18 mouse cellular contexts compared by ENCODE assay signal in the genomic region with DNA sequence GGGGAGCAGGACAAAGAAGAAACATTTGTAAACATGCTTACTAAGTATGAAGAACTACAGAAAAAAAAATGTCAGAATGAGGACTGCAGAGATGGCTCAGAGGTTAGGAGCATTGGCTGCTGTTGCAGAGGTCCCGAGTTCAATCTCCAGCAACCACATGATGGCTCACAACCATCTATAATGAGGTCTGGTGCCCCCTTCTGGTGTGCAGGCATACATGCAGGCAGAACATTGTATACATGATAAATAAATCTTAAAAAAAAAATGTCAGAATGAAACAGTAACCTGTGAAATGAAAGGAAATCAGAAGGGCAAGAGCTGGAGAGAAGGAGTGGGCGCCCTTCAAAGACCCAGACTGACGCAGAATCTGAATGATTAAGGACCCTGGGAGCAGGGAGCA. TPM values are rescaled to one million over a fixed set of nuclear protein-coding genes. Genes with fewer than 3 reads are reported as not detected.
DNase-seq lines count a peak whose midpoint lies in the region; ATAC-seq and TF ChIP-seq lines count a peak whose summit lies in the region.
"Had no signal": no experiment of that assay in that cellular context is flagged by ENCODE, and none has a peak within 500 bp of the region (broad histone marks: within the 10 kb centered on the region; RNA-seq: fewer than 3 reads in every experiment).

No protein-coding gene starts in this region.

- H3K4me2 ChIP-seq in forebrain, postnatal 0 days (ENCODE audit: low read depth), result no peak overlapping the region
- no peak overlapping the region for H3K4me2 ChIP-seq in forebrain, embryonic 13.5 days
- H3K4me2 ChIP-seq: forebrain, embryonic 12.5 days; heart, embryonic 15.5 days; lung, embryonic 15.5 days; midbrain, embryonic 12.5 days had no signal

- H3K27me3 ChIP-seq in forebrain, postnatal 0 days (ENCODE audit: insufficient read depth, low read length), result no peaks in the 10 kb centered on the region
- H3K27me3 ChIP-seq in forebrain, embryonic 13.5 days, result no peaks in the 10 kb centered on the region
- H3K27me3 ChIP-seq: forebrain, embryonic 12.5 days; heart, embryonic 15.5 days; lung, embryonic 15.5 days; midbrain, embryonic 12.5 days had no signal

- H3K36me3 ChIP-seq in forebrain, postnatal 0 days (ENCODE audit: insufficient read depth), result no peaks in the 10 kb centered on the region
- H3K36me3 ChIP-seq in forebrain, embryonic 13.5 days (ENCODE audit: poor library complexity, severe bottlenecking), result peaks cover 2% of the 10 kb centered on the region; the same call in 1 of the 2 replicates
- H3K36me3 ChIP-seq: lung, embryonic 15.5 days had no signal

- no peaks in the 10 kb centered on the region for H3K9me3 ChIP-seq in forebrain, postnatal 0 days (ENCODE audit: low read length)
- H3K9me3 ChIP-seq in forebrain, embryonic 13.5 days (replicated peaks), result no peaks in the 10 kb centered on the region
- H3K9me3 ChIP-seq: forebrain, embryonic 12.5 days; heart, embryonic 15.5 days; lung, embryonic 15.5 days; midbrain, embryonic 12.5 days had no signal

- TF ChIP-seq CTCF in forebrain, postnatal 0 days (IDR thresholded peaks at IDR 0.05; ENCODE audit: low read depth), result 0 out of 2 replicates have a peak, but pooled peaks have one; percentile 25
- peak; percentile 62 for TF ChIP-seq CTCF in layer of hippocampus, adult 2 months (conservative IDR thresholded peaks at IDR 0.05)

- H3K4me1 ChIP-seq in forebrain, postnatal 0 days (ENCODE audit: insufficient read depth), result peaks cover 3% of the 10 kb centered on the region; the same call in 1 of the 2 replicates
- H3K4me1 ChIP-seq in forebrain, embryonic 13.5 days, result peaks cover 14% of the 10 kb centered on the region

- WGBS in forebrain, postnatal 0 days, result 94% methylated on average over 3 of the region's 3 CpGs
- 92% methylated on average over 3 of the region's 3 CpGs for WGBS in forebrain, embryonic 13.5 days

- no peak for DNase-seq in forebrain, postnatal 0 days
- no peak for DNase-seq in layer of hippocampus, adult 2 months (ENCODE audit: low spot score in 2 of 2)
- DNase-seq in layer of hippocampus, adult 11-12 months (ENCODE audit: low spot score), result no peak
- peak; percentile 21 for DNase-seq in thymus, postnatal 4 days
- no peak for DNase-seq in thymus, postnatal 10 days (ENCODE audit: low spot score in 2 of 2)
- DNase-seq in urinary bladder, postnatal 14 days (ENCODE audit: low spot score), result no peak
- no peak for DNase-seq in spleen, postnatal 36 days (ENCODE audit: low spot score in 2 of 2)
- DNase-seq: cerebellum, adult 9-10 months; gastrocnemius, postnatal 25 days; kidney, adult 9 months; right cerebral cortex, postnatal 14 days; thymus, postnatal 14 days had no signal

- no peak overlapping the region for H3K4me3 ChIP-seq in forebrain, postnatal 0 days (ENCODE audit: low read depth, low read length)
- H3K4me3 ChIP-seq in forebrain, embryonic 13.5 days, result no peak overlapping the region
- no peak overlapping the region for H3K4me3 ChIP-seq in layer of hippocampus, adult 2 months
- H3K4me3 ChIP-seq: forebrain, embryonic 12.5 days; heart, embryonic 15.5 days; lung, embryonic 15.5 days; midbrain, embryonic 12.5 days had no signal

- H3K27ac ChIP-seq in forebrain, postnatal 0 days (ENCODE audit: low read depth, low read length), result no peak overlapping the region
- H3K27ac ChIP-seq in forebrain, embryonic 13.5 days, result no peak overlapping the region
- H3K27ac ChIP-seq in layer of hippocampus, adult 2 months, result no peak overlapping the region
- H3K27ac ChIP-seq: forebrain, embryonic 12.5 days; heart, embryonic 15.5 days; lung, embryonic 15.5 days; midbrain, embryonic 12.5 days had no signal

- H3K9ac ChIP-seq in forebrain, postnatal 0 days, result no peak overlapping the region
- no peak overlapping the region for H3K9ac ChIP-seq in forebrain, embryonic 13.5 days
- H3K9ac ChIP-seq: forebrain, embryonic 12.5 days; heart, embryonic 15.5 days; lung, embryonic 15.5 days; midbrain, embryonic 12.5 days had no signal

- ATAC-seq in forebrain, postnatal 0 days, result no peak
- ATAC-seq in forebrain, embryonic 13.5 days, result no peak
- ATAC-seq: CD4-positive, CD25-positive, alpha-beta regulatory T cell, adult 4 months had no signal

RNA-seq across cellular contexts. Expression of gene Taf5, which starts 1.7 kb away (rescaled TPM):
- total RNA-seq in forebrain, postnatal 0 days (2014; rRNA removed), result 12.9 and 16.0 TPM in 2 replicates
- 3.0 and 3.6 TPM in 2 replicates for polyA plus RNA-seq in forebrain, postnatal 0 days (2015; fragmentation: Nextera tagmentation; extraction: Ambion mirVana)
- polyA plus RNA-seq in forebrain, embryonic 13.5 days (2015; fragmentation: Nextera tagmentation; extraction: Ambion mirVana), result 6.9 and 7.0 TPM in 2 replicates
- 1 to 10 TPM; 5.2 to 5.6 TPM for total RNA-seq in layer of hippocampus, adult 2 months (2021)

RNA-seq across cellular contexts. Expression of gene Pcgf6, which starts 15.2 kb away (rescaled TPM):
- total RNA-seq in forebrain, postnatal 0 days (2014; rRNA removed), result 29.9 and 33.3 TPM in 2 replicates
- 13.7 and 20.9 TPM in 2 replicates for polyA plus RNA-seq in forebrain, postnatal 0 days (2015; fragmentation: Nextera tagmentation; extraction: Ambion mirVana)
- 26.8 and 30.6 TPM in 2 replicates for polyA plus RNA-seq in forebrain, embryonic 13.5 days (2015; fragmentation: Nextera tagmentation; extraction: Ambion mirVana)
- total RNA-seq in layer of hippocampus, adult 2 months (2021), result 10 to 100 TPM; 19.3 to 25.5 TPM

RNA-seq across cellular contexts. Expression of gene Usmg5, which starts 24.6 kb away (rescaled TPM):
- 734 and 873 TPM in 2 replicates for total RNA-seq in forebrain, postnatal 0 days (2014; rRNA removed)
- polyA plus RNA-seq in forebrain, postnatal 0 days (2015; fragmentation: Nextera tagmentation; extraction: Ambion mirVana), result 1,990 and 2,687 TPM in 2 replicates
- 1,392 and 1,705 TPM in 2 replicates for polyA plus RNA-seq in forebrain, embryonic 13.5 days (2015; fragmentation: Nextera tagmentation; extraction: Ambion mirVana)
- 100 to 1,000 TPM; 713 to 825 TPM for total RNA-seq in layer of hippocampus, adult 2 months (2021)

RNA-seq across cellular contexts. Expression of gene Pdcd11, which starts 24.7 kb away (rescaled TPM):
- total RNA-seq in forebrain, postnatal 0 days (2014; rRNA removed), result 12.5 and 17.2 TPM in 2 replicates
- 3.1 and 3.8 TPM in 2 replicates for polyA plus RNA-seq in forebrain, postnatal 0 days (2015; fragmentation: Nextera tagmentation; extraction: Ambion mirVana)
- 9.5 and 10.4 TPM in 2 replicates for polyA plus RNA-seq in forebrain, embryonic 13.5 days (2015; fragmentation: Nextera tagmentation; extraction: Ambion mirVana)
- total RNA-seq in layer of hippocampus, adult 2 months (2021), result 10 to 100 TPM; 17.9 to 19.0 TPM

RNA-seq across cellular contexts. Expression of gene Nt5c2, which starts 50.9 kb away (rescaled TPM):
- 51.8 and 69.5 TPM in 2 replicates for total RNA-seq in forebrain, postnatal 0 days (2014; rRNA removed)
- polyA plus RNA-seq in forebrain, postnatal 0 days (2015; fragmentation: Nextera tagmentation; extraction: Ambion mirVana), result 74.1 and 80.4 TPM in 2 replicates
- polyA plus RNA-seq in forebrain, embryonic 13.5 days (2015; fragmentation: Nextera tagmentation; extraction: Ambion mirVana), result 68.8 and 83.9 TPM in 2 replicates
- total RNA-seq in layer of hippocampus, adult 2 months (2021), result 10 to 100 TPM; 80.9 to 84.4 TPM
